Mouse (Mus musculus) cerebellum, adult 2 months (tissue): Measurements from ENCODE around the gene Afap1.

Source experiments
- CTCF ChIP-seq: fragments of 200-500 bp; IDR thresholded peaks from 2 replicates; pipeline ENCODE4 v1.5.1; 2011; ENCODE audit warnings: low read depth, mild to moderate bottlenecking, control low read depth, low read length, moderate library complexity, borderline replicate concordance; ENCODE audit not compliant: insufficient read depth
- POLR2A ChIP-seq: fragments of 200-500 bp; IDR thresholded peaks from 2 replicates; pipeline ENCODE4 v1.6.1; 2011; ENCODE audit warnings: low read length, control low read depth, borderline replicate concordance; ENCODE audit not compliant: insufficient read depth

DNA sequence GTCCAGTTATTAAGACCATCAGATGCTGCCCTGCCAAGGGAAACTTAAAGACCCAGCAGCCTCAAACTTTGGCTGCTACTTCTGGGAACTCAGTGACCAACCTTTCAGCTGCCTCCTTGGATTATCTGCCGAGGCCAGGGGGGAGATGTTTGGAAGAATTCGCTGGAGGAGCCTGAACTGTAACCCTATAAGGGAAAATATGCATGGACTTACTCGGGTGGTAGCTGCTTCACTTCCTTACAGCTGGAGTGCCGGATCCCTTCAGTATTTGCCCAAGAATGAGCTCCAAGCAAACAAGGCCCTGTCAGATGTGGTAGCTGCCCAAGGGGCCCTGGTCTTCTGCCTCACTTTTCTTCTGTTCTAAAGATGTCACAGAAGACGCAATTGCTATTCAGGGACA, 38.2 kb downstream of the Afap1 start:
- TF ChIP-seq CTCF (no peak), POLR2A (no peak)
